Mouse (Mus musculus) stomach, postnatal 0 days (tissue): Measurements from ENCODE around the gene Otos.

Source experiments
- CTCF ChIP-seq: IDR thresholded peaks from 2 replicates; pipeline ENCODE4 v1.5.1; 2016; ENCODE audit warnings: antibody characterized with exemption, low read depth, mild to moderate bottlenecking, moderate library complexity
- EP300 ChIP-seq: optimal IDR thresholded peaks from 2 replicates; pipeline ENCODE3; 2016; ENCODE audit warnings: antibody characterized with exemption

- no peak for TF ChIP-seq CTCF
- TF ChIP-seq EP300, result no peak
Observed at GRCm38 (mm10) chr1:92669430-92669829, 20.8 kb upstream of the Otos start.
